Mouse (Mus musculus): ENCODE results near the gene Olfr412.

- no peak for TF ChIP-seq FLI1 (IDR thresholded peaks at IDR 0.05; ENCODE audit: low read length)
- no peak for TF ChIP-seq GATA1 (IDR thresholded peaks at IDR 0.05; ENCODE audit: borderline replicate concordance, low read length)
These were observed at the start of gene Olfr412 for GRCm38 (mm10) chr11:74361769-74362168.
